Mouse (Mus musculus) embryo, embryonic 9.5 days (tissue): ENCODE results near the gene Klhl2.

Experiments used
- DNase-seq: peaks from one replicate; pipeline ENCODE4 v3.0.0-alpha.2; 2017; ENCODE audit errors: extremely low spot score

Gene Klhl2

GRCm38 (mm10) chr8:64769586-64769985, 80.2 kb downstream of the Klhl2 start:
- DNase-seq = no peak

GRCm38 (mm10) chr8:64768645-64769044, 81.2 kb downstream of the Klhl2 start:
- no peak for DNase-seq

DNA sequence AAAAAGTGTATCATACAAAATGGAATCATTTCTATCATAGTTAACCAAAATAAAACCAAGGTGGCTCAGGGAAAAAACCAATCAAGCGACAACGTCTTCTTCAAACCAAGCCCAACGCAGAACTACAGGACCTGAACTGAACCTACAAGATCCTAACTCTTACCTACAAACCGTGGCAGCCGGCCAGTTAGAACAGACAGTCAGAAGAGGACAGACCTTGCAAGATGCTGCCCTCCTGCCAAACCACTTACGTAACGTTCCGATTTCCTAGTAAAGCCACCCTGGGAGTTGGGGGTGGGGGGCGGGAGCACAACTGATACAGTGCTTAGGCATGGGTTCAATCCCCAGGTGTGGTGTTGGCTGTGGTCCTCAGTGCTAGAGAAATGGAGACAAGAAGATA, 82.8 kb downstream of the Klhl2 start:
- no peak for DNase-seq

- no peak for DNase-seq
Measured at GRCm38 (mm10) chr8:64764075-64764474, 85.7 kb downstream of the Klhl2 start.

DNA sequence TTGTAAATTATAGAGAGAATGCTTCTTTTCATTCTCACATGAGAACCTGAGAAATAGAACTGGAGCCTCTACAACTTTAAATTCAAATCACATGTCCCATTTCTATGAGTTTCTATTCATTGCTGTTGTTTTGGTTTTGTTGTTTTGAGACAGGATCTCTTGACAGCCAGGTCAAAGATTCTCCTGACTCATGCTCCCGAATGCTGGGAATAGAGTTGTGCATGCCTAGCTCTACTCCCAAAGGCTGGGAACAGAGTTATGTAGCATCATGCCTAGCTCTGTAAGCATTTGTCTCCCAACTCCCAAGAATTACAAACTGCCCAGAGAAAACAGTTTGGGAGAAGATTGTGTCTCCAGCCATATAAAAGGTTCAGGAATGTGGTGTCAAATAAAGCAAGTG, 87.1 kb downstream of the Klhl2 start:
- DNase-seq = no peak

DNA sequence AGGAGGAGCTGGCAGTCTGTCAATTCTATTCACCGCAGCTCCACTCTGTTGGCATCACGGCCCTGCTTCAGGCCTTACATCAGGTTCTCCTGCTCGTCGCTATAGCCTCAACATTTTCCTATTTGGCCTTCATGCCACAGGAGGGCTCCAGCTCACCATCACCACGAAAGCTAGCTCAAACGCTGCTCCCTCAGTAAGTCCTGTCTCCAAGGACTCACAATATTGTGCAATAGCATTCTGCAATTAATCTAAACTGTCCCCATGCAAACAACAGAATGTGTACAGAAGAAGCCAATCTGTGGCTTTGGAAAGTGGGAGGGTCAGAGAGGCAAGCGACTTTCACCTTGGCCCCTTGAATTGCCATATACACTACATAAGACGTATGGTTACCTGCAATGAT, 88.4 kb downstream of the Klhl2 start:
- no peak for DNase-seq

- DNase-seq = no peak
Measured at GRCm38 (mm10) chr8:64757956-64758355, 91.9 kb downstream of the Klhl2 start.

DNA sequence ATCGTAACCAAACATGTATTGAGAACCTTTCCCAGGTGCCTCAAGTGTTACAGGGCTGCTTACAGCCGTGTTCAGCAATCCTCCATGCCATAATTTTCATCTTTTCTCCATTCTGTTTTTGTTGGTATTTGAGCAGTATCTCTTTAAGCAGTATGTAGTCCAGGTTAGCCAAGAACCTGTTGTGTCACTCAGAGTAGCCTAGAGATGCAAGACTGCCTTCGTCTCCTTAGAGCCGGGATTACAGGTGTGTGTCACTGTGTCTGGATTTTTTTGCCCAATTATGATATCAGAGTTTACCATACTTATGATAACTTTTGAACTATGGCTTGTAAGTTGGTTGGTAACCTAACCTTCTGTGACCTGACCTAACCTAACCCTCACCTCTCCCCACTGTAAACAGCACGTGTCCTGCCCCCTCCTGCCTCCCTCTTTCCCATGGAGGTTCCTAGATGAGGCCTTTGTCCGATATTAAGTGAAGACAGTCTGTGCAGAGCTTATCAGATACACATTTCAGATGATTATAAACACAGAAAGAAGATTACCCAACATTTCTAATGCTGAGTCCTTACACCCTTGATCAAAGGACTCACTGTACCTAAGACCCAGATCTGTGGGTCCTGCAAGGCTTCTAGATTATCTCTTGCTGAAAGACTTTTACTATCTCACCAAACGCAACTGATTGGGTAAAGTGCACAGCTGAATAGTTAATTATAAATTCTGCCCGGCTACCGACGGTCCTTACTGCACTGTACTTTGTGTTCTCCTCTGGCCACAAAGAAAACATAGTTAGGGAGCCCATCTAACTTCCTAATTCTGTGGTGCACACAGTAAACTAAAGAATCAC, 103.4 kb downstream of the Klhl2 start:
- no peak for DNase-seq

- DNase-seq = no peak
Measured at GRCm38 (mm10) chr8:64740547-64741211, 109.1 kb downstream of the Klhl2 start.

GRCm38 (mm10) chr8:64738916-64739315, 110.9 kb downstream of the Klhl2 start:
- DNase-seq = no peak

DNA sequence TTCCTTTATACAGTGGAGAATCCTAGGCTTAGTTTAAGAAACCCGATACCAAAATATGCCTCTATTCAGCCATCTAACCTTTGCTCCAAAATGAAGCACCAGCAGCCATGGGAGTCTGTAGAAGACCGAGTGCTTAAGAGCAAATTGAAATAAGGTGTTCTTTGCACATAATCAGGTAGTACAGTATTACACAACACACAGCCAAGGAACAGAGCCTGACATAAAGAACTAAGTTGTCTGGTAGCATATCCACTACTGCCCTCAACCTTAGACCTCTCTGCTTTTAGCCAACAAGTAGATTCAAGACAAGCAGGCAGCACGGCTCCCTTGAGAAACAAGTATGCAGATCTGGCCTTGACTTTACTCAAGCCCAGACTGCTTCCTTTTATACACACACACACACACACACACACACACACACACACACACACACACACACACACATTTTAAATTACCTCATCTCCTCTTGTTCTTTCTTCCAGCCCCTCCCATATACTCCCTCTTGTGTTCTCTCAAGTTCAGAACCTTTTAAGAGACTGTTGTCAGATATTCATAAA, 113.0 kb downstream of the Klhl2 start:
- no peak for DNase-seq

GRCm38 (mm10) chr8:64735161-64735560, 114.7 kb downstream of the Klhl2 start:
- no peak for DNase-seq

DNA sequence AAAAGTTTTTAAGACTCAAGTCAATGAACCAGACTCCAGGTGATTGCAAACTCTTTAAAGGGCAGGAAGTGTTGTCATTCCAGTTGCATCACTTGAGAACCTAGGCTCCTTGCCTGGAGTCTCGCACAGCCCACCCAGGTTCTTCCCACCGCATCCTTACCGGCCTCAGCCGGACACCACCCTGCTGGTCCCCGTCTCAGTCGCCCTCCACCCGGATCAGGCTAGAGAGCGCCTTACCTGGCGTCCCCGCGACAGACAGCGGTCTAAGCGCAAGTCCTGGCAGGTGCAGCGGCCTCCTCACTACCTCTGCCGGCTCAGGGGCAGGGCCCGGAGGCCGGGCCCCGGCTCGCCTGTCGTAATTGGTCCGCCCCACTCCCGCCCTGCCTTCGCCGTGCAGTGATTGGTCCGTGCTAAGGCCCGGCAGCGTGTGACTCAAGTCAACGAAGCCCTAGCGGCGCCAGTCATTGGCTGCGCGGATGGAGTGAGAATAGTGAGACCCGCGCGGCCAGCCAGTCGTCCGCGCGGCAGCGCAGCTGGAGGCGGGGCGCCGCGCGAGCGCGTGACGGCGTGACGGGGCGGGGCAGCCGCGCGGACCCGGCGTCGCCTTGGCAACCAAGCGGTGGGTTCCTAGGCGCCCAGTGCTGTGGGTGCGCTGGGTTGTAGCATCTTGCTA, 116.4 kb downstream of the Klhl2 start, which contains the start of gene Msmo1:
Msmo1 (minus strand) TSS at position 522 of the 673 bp plus-strand sequence.
- peak; percentile 93 for DNase-seq

DNA sequence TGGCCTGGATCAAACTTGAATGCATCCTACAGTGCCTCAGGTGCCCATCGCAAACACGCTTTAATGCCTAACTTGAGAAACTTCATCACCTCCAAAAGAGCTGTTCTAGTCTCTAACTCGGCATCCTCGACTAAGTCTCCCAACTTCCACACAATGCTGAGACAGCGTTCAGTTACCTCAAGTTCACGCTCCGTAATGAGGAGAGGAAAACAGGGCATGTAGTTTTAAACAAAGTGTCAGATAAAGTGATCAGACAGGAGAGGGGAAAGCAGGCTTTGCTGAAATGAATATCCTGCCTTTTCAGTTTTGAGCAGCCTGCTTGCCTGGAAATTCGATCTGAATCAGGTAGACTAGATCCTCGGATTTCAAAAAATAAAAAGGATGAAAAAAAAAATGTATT, 117.2 kb downstream of the Klhl2 start:
- no peak for DNase-seq

DNA sequence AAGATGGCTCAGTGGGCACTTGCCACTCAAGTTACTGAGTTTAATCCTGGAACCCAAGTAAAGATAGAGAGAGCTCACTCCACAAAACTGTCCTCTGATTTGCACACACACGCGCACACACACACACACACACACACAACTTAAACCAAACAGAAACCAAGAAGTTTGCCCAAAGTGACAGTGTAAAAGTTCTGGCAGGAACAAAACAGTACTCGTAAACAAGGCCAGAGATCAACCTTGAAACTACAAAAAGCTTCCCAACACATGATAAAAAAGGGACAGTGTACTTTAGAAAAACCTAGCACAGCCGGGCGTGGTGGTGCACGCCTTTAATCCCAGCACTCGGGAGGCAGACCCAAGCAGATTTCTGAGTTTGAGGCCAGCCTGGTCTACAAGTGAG, 121.7 kb downstream of the Klhl2 start:
- no peak for DNase-seq

DNA sequence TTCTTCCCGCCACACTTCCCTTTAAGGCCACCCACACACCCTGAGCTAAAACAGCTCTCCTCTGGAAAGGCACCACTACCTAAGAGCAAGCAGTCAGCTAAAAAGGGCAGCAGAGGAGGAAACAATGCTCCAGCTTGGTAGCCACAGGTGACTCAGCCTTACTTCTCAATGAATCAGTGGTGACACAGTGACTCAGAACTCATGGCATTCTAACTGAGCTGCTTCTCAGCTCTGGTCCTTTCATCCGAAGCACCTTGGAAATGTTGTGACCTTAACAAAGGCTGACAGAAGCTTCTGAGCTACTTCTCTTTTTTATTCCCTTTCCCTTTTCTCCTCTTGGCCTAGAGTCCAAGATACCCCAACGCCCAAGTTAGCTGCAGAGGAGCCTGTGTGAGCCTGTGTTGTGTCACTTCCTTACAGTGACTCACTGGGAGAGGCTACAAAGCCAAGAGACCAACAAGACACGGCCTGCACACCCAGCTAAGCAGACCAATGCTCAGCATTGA, 123.6 kb downstream of the Klhl2 start:
- no peak for DNase-seq

DNA sequence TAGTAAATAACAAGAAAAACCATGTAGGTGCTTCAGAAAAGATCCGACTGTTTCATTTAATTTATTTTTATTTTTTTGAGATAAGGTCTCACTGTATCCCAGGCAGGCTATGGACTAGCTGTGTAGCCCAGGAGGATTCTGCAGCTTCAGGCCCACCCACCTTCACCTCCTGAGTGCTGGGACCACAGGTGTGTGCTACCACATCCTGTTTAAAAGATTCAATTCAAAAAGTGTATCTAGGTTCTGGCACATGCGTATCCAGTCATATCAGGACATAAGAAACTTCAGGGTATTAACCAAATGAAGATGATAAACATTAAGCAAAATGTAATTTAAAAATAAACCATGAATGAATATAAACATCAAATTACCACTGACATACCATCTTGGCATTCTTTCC, 126.6 kb downstream of the Klhl2 start:
- DNase-seq = no peak

- no peak for DNase-seq
Measured at GRCm38 (mm10) chr8:64717868-64718267, 131.9 kb downstream of the Klhl2 start.

DNA sequence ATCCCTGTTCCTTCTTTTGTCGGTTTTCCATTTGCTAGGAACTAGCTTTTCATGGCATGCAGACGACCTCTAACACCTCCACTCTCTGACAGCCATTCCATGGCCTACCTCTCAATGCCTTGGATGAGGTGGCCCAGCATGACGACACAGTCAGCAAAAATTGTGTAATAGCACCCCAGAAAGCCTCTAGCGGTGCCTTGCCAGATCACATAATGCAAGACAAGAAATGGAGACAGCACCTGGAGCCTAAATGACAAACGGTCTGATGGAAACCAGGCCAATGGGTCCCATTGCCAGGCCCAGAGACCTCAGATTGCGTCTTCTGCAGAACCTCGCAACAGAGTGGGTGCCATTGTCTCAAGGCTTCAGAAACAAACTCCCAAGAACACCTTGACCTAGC, 137.3 kb downstream of the Klhl2 start:
- no peak for DNase-seq

DNA sequence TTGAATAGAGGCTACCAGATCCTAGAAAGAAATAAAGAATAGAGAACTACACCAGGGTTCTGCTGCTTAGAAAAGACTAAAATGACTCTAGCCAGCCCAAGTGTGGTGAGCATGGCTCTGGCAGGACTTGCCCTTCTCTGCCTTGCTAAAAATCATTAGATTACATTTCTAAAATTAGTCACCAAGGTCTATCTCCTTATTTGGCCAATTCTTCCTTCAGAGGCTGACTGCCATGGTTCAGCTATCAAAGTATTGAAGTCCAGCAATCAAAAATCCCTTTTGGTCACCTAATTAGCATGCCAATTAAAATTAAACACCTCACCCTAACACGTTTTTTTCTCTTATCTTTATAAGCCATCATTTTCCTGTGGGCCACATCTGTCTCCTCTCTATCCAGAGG, 138.3 kb downstream of the Klhl2 start:
- DNase-seq = no peak

DNA sequence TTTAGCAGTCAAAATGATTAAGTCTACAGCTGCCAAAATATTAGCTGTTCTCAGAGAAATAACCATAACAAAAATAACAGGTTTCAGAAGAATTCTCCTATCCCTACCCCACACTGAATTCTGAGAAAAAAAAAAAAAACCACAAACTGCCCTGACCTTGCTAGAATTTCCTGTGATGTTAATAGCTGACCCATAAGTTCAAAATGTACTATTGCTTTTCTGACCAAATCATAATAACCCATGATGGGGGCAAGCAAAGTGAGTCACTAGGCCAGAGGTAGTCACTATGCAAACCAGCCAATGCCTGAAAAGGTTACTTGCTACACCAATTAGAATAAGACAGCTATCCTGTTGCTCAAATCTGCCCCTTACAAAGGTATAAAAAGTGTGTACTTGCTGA, 142.3 kb downstream of the Klhl2 start:
- no peak for DNase-seq

- no peak for DNase-seq
Measured at GRCm38 (mm10) chr8:64703191-64703590, 146.6 kb downstream of the Klhl2 start.
